Mouse (Mus musculus) adipocyte (in vitro differentiated cells): ENCODE results near the gene Gxylt2.

Source experiments
- DNase-seq: peaks from one replicate; pipeline ENCODE4 v3.0.0-alpha.2; 2016; ENCODE audit warnings: low spot score

Gene Gxylt2

GRCm38 (mm10) chr6:100799766-100800165 is 95.2 kb downstream of the Gxylt2 start:
- DNase-seq: no peak

GRCm38 (mm10) chr6:100800497-100800955 is 96.0 kb downstream of the Gxylt2 start:
- DNase-seq: peak; percentile 91

GRCm38 (mm10) chr6:100802381-100803083 is 98.0 kb downstream of the Gxylt2 start:
- no peak for DNase-seq

- DNase-seq: no peak
Observed at GRCm38 (mm10) chr6:100803250-100803649, 98.7 kb downstream of the Gxylt2 start.

- DNase-seq: no peak
Observed at GRCm38 (mm10) chr6:100807187-100807586, 102.7 kb downstream of the Gxylt2 start.

- DNase-seq: no peak
Observed at GRCm38 (mm10) chr6:100807746-100808145, 103.2 kb downstream of the Gxylt2 start.

- DNase-seq: no peak
Observed at GRCm38 (mm10) chr6:100808221-100808778, 103.8 kb downstream of the Gxylt2 start.

GRCm38 (mm10) chr6:100810117-100810516 is 105.6 kb downstream of the Gxylt2 start:
- peak; percentile 83 for DNase-seq

- no peak for DNase-seq
Observed at GRCm38 (mm10) chr6:100811731-100812130, 107.2 kb downstream of the Gxylt2 start.

- no peak for DNase-seq
Observed at GRCm38 (mm10) chr6:100821367-100821766, 116.8 kb downstream of the Gxylt2 start.

- DNase-seq: no peak
Observed at GRCm38 (mm10) chr6:100823356-100823755, 118.8 kb downstream of the Gxylt2 start.

- no peak for DNase-seq
Observed at GRCm38 (mm10) chr6:100824381-100824965, 119.9 kb downstream of the Gxylt2 start.

- no peak for DNase-seq
Observed at GRCm38 (mm10) chr6:100826046-100826445, 121.5 kb downstream of the Gxylt2 start.

GRCm38 (mm10) chr6:100828565-100828964 is 124.0 kb downstream of the Gxylt2 start:
- DNase-seq: no peak

- peak; percentile 51 for DNase-seq
Observed at GRCm38 (mm10) chr6:100829770-100830169, 125.2 kb downstream of the Gxylt2 start.

- no peak for DNase-seq
Observed at GRCm38 (mm10) chr6:100831188-100831587, 126.7 kb downstream of the Gxylt2 start.

GRCm38 (mm10) chr6:100831751-100832150 is 127.2 kb downstream of the Gxylt2 start:
- peak; percentile 73 for DNase-seq

GRCm38 (mm10) chr6:100833355-100833754 is 128.8 kb downstream of the Gxylt2 start, which contains the start of gene Ppp4r2:
Ppp4r2 (plus strand) TSS chr6:100833622.
- peak; percentile 93 for DNase-seq

- DNase-seq: peak; percentile 62
Observed at GRCm38 (mm10) chr6:100833811-100834481, 129.4 kb downstream of the Gxylt2 start.

- no peak for DNase-seq
Observed at GRCm38 (mm10) chr6:100834489-100835160, 130.1 kb downstream of the Gxylt2 start.

GRCm38 (mm10) chr6:100845058-100845457 is 140.5 kb downstream of the Gxylt2 start:
- no peak for DNase-seq

- DNase-seq: no peak
Observed at GRCm38 (mm10) chr6:100847264-100847663, 142.7 kb downstream of the Gxylt2 start.
